ENCODE assay signal across 8 mouse cellular contexts in the genomic region with DNA sequence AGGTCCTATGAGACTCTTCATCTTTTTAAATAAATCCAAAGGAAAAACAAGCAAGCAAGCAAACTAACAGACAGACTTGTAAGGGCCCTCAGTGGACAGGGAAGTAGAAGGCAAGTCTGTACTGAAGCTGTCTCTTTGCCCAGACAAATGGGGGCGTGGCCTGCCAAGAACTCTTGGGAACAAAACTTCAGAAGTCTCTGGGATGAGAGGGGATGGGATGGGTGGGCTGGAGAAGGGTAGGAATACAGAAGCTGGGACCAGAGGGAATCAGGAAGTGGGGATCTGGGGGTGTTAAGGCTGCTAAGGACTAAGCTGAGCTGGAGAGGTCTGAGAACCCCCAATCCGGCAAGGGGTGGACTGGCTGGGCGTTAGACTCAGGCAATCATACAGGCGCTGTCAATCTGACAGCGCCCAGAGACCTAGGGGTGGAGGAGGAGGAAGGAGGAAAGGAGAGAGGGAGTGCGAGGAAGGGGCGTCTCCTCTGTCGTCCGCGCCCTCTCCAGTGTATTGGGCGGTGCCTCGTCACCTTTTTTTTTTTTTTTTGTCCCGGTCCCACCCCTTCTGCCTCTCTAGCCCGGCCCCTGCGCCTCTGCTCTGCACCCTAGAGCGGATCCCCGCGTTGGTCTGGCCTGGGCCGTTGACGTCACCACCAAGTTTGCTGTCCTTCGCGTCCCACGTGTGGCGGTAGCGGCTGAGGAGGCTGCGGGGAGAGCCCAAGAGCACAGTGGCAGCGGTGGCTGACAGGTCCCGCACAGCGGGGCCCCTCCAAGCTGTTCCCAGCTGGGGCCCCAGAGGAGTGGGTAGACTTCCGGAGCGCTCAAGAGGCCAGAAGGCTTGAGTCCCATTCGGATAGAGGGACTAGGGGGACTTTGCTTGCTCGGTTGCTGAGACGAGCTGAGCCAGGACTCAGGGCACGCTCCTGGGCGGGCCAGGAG. TPM values are rescaled to one million over a fixed set of nuclear protein-coding genes. Genes with fewer than 3 reads are reported as not detected.
DNase-seq lines count a peak whose midpoint lies in the region; ATAC-seq lines count a peak whose summit lies in the region.

TSS of gene Hs3st3a1 (plus strand) at position 722 of the 935 bp plus-strand sequence.

- H3K4me2 ChIP-seq in embryonic facial prominence, embryonic 13.5 days, result peak within 1 kb of the TSS; percentile 98
- H3K4me2 ChIP-seq in neural tube, embryonic 14.5 days (ENCODE audit: low read depth, low read length), result peak within 1 kb of the TSS; percentile 99

- peaks cover 19% of the 10 kb centered on the region for H3K4me1 ChIP-seq in embryonic facial prominence, embryonic 13.5 days
- peaks cover 19% of the 10 kb centered on the region for H3K4me1 ChIP-seq in heart, embryonic 10.5 days
- 0 out of 2 replicates have a peak, but pooled peaks cover 5% of the 10 kb centered on the region for H3K4me1 ChIP-seq in neural tube, embryonic 14.5 days (ENCODE audit: control insufficient read depth, insufficient read depth, low read length)

- H3K27ac ChIP-seq in embryonic facial prominence, embryonic 13.5 days, result peak within 1 kb of the TSS; percentile 89
- peak within 1 kb of the TSS; percentile 91 for H3K27ac ChIP-seq in heart, embryonic 10.5 days
- H3K27ac ChIP-seq in neural tube, embryonic 14.5 days (ENCODE audit: low read depth, low read length), result peak within 1 kb of the TSS; percentile 50

- H3K9ac ChIP-seq in embryonic facial prominence, embryonic 13.5 days, result peak within 1 kb of the TSS; percentile 82
- H3K9ac ChIP-seq in neural tube, embryonic 14.5 days (replicated peaks; ENCODE audit: low read depth, low read length), result peak within 1 kb of the TSS; percentile 69

- peaks cover 10% of the 10 kb centered on the region; the same call in 1 of the 2 replicates for H3K27me3 ChIP-seq in embryonic facial prominence, embryonic 13.5 days
- peaks cover 40% of the 10 kb centered on the region for H3K27me3 ChIP-seq in heart, embryonic 10.5 days (ENCODE audit: insufficient read depth, poor library complexity, severe bottlenecking)
- H3K27me3 ChIP-seq in neural tube, embryonic 14.5 days (ENCODE audit: control insufficient read depth, insufficient read depth, low read length), result no peaks in the 10 kb centered on the region; the same call in 1 of the 2 replicates

- WGBS in embryonic facial prominence, embryonic 13.5 days, result under 1% methylated on average over 36 of the region's 36 CpGs
- WGBS in heart, embryonic 10.5 days, result under 1% methylated on average over 33 of the region's 36 CpGs
- WGBS in neural tube, embryonic 14.5 days, result 1% methylated on average over 34 of the region's 36 CpGs

- H3K36me3 ChIP-seq in embryonic facial prominence, embryonic 13.5 days, result no peaks in the 10 kb centered on the region
- H3K36me3 ChIP-seq in heart, embryonic 10.5 days, result no peaks in the 10 kb centered on the region
- no peaks in the 10 kb centered on the region for H3K36me3 ChIP-seq in neural tube, embryonic 14.5 days (ENCODE audit: control insufficient read depth, insufficient read depth, low read length)

- H3K4me3 ChIP-seq in embryonic facial prominence, embryonic 13.5 days, result peak within 1 kb of the TSS; percentile 63
- H3K4me3 ChIP-seq in heart, embryonic 10.5 days, result peak within 1 kb of the TSS; percentile 81
- peak within 1 kb of the TSS; percentile 55 for H3K4me3 ChIP-seq in neural tube, embryonic 14.5 days (ENCODE audit: low read depth, low read length)

- peak; percentile 10 for DNase-seq in layer of hippocampus, adult 9-11 months
- DNase-seq in layer of hippocampus, adult 9-10 months (ENCODE audit: low spot score), result no peak
- DNase-seq in heart, embryonic 10.5 days (ENCODE audit: low spot score), result peak; percentile 89
- peak; percentile 39 to 49 for DNase-seq in kidney, adult 8-10 months
- peak; percentile 70 to 72 for DNase-seq in lung, adult 18-20 months
- peak; percentile 31 for DNase-seq in urinary bladder, adult 2 months (ENCODE audit: low spot score)

- H3K9me3 ChIP-seq in embryonic facial prominence, embryonic 13.5 days, result 0 out of 2 replicates have a peak, but pooled peaks cover 2% of the 10 kb centered on the region
- H3K9me3 ChIP-seq in heart, embryonic 10.5 days, result no peaks in the 10 kb centered on the region
- H3K9me3 ChIP-seq in neural tube, embryonic 14.5 days (ENCODE audit: control insufficient read depth, low read length), result no peaks in the 10 kb centered on the region

- peak; percentile 88 for ATAC-seq in embryonic facial prominence, embryonic 13.5 days (ENCODE audit: insufficient number of reproducible peaks, insufficient read depth, low FRiP score, low TSS enrichment, low read depth)
- ATAC-seq in neural tube, embryonic 14.5 days (ENCODE audit: low read depth), result peak; percentile 88

RNA-seq across cellular contexts. Expression of gene Hs3st3a1, which starts in this region (rescaled TPM):
- polyA plus RNA-seq in embryonic facial prominence, embryonic 13.5 days (2015; fragmentation: Nextera tagmentation; extraction: Ambion mirVana), result 3.0 and 3.7 TPM in 2 replicates
- polyA plus RNA-seq in heart, embryonic 10.5 days (2016; fragmentation: Nextera tagmentation; extraction: Ambion mirVana), result 1.3 and 2.9 TPM in 2 replicates
- 1.5 and 1.8 TPM in 2 replicates for polyA plus RNA-seq in neural tube, embryonic 14.5 days (2014; fragmentation: Nextera tagmentation; extraction: Ambion mirVana)
- polyA plus RNA-seq in urinary bladder, adult 2 months (2012; rRNA removed), result 0.08 and 0.13 TPM in 2 replicates

Comparison
In these comparisons a context has a peak if more than half of its experiments do, and no peak if none do; other contexts are left out.
1. Peak in DNase-seq in urinary bladder, adult 2 months; RNA of the gene not detected or under 1 TPM.